Mouse (Mus musculus): Measurements from ENCODE around the gene Prss8. TPM values are rescaled to one million over a fixed set of nuclear protein-coding genes. Genes with fewer than 3 reads are reported as not detected.

Gene Prss8
- 24.5 and 29.4 TPM in 2 replicates for polyA plus RNA-seq (2012; rRNA removed)

GRCm38 (mm10) chr7:127929923-127930322, at the start of gene Prss8:
TSS of gene Prss8 (minus strand) at chr7:127930104.

GRCm38 (mm10) chr7:127967004-127967921, 37.4 kb upstream of the Prss8 start, which contains the start of gene Fus:
TSS of gene Fus (plus strand) at chr7:127967457.

GRCm38 (mm10) chr7:127946470-127947023, 16.6 kb upstream of the Prss8 start, which contains the start of gene Prss36:
TSS of gene Prss36 (minus strand) at chr7:127946725.

GRCm38 (mm10) chr7:127912190-127912871, 17.6 kb downstream of the Prss8 start, which contains the start of gene Kat8:
TSS of gene Kat8 (plus strand) at chr7:127912516.

GRCm38 (mm10) chr7:127903971-127904796, 25.7 kb downstream of the Prss8 start, which contains the start of gene Bckdk:
TSS of gene Bckdk (plus strand) at chr7:127904082.

GRCm38 (mm10) chr7:127895442-127895841, 34.5 kb downstream of the Prss8 start, which contains the start of the genes Gm21974 and Vkorc1:
TSS of gene Gm21974 (minus strand) at chr7:127895454.
TSS of gene Vkorc1 (minus strand) at chr7:127895617.

GRCm38 (mm10) chr7:127890798-127891197, 39.1 kb downstream of the Prss8 start, which contains the start of gene Prss53:
TSS of gene Prss53 (minus strand) at chr7:127890970.

GRCm38 (mm10) chr7:127876467-127877348, 53.2 kb downstream of the Prss8 start, which contains the start of gene Zfp668:
TSS of gene Zfp668 (minus strand) at chr7:127876828.

GRCm38 (mm10) chr7:127876041-127876466, 53.9 kb downstream of the Prss8 start, which contains the start of gene Zfp646:
TSS of gene Zfp646 (plus strand) at chr7:127876221.

Other genes with a start within 250 kb of the Prss8 start
- 12.7 and 12.9 TPM in 2 replicates for gene Bcl7c, start 221.2 kb downstream of the Prss8 start, polyA plus RNA-seq (2012; rRNA removed)
- 6.2 and 6.4 TPM in 2 replicates for gene Ctf1, start 217.4 kb downstream of the Prss8 start, polyA plus RNA-seq (2012; rRNA removed)
- not detected in 2 replicates for gene Ctf2, start 197.9 kb downstream of the Prss8 start, polyA plus RNA-seq (2012; rRNA removed)
- gene Fbxl19, start 185.6 kb downstream of the Prss8 start, polyA plus RNA-seq (2012; rRNA removed): 5.1 and 5.4 TPM in 2 replicates
- gene Orai3, start 160.3 kb downstream of the Prss8 start, polyA plus RNA-seq (2012; rRNA removed): 11.4 and 12.1 TPM in 2 replicates
- 3.8 and 4.8 TPM in 2 replicates for gene Setd1a, start 153.4 kb downstream of the Prss8 start, polyA plus RNA-seq (2012; rRNA removed)
- 0.12 TPM in 1 of 2 replicates, not detected in the other for gene Gm49388, start 144.5 kb downstream of the Prss8 start, polyA plus RNA-seq (2012; rRNA removed)
- 228 and 255 TPM in 2 replicates for gene Hsd3b7, start 129.5 kb downstream of the Prss8 start, polyA plus RNA-seq (2012; rRNA removed)
- 39.6 and 41.1 TPM in 2 replicates for gene Stx4a, start 105.8 kb downstream of the Prss8 start, polyA plus RNA-seq (2012; rRNA removed)
- 2.5 and 2.9 TPM in 2 replicates for gene Stx1b, start 105.6 kb downstream of the Prss8 start, polyA plus RNA-seq (2012; rRNA removed)
- gene Zfp646, start 53.9 kb downstream of the Prss8 start, polyA plus RNA-seq (2012; rRNA removed): 5.3 and 5.5 TPM in 2 replicates
- 1.7 and 1.9 TPM in 2 replicates for gene Zfp668, start 53.3 kb downstream of the Prss8 start, polyA plus RNA-seq (2012; rRNA removed)
- gene Prss53, start 39.1 kb downstream of the Prss8 start, polyA plus RNA-seq (2012; rRNA removed): 1.8 and 1.9 TPM in 2 replicates
- gene Gm21974, start 34.6 kb downstream of the Prss8 start, polyA plus RNA-seq (2012; rRNA removed): not detected in 2 replicates
- 384 and 432 TPM in 2 replicates for gene Vkorc1, start 34.5 kb downstream of the Prss8 start, polyA plus RNA-seq (2012; rRNA removed)
- gene Bckdk, start 26.0 kb downstream of the Prss8 start, polyA plus RNA-seq (2012; rRNA removed): 21.6 TPM in 2 replicates
- gene Kat8, start 17.6 kb downstream of the Prss8 start, polyA plus RNA-seq (2012; rRNA removed): 11.1 and 11.5 TPM in 2 replicates
- gene Prss36, start 16.6 kb upstream of the Prss8 start, polyA plus RNA-seq (2012; rRNA removed): 3.5 and 4.0 TPM in 2 replicates
- 203 and 208 TPM in 2 replicates for gene Fus, start 37.4 kb upstream of the Prss8 start, polyA plus RNA-seq (2012; rRNA removed)
- gene Pycard, start 63.8 kb upstream of the Prss8 start, polyA plus RNA-seq (2012; rRNA removed): 17.8 and 18.5 TPM in 2 replicates
- 0.07 TPM in 2 replicates for gene Trim72, start 73.8 kb upstream of the Prss8 start, polyA plus RNA-seq (2012; rRNA removed)
- 11.7 and 16.8 TPM in 2 replicates for gene Itgam, start 132.5 kb upstream of the Prss8 start, polyA plus RNA-seq (2012; rRNA removed)
- 0.12 and 0.17 TPM in 2 replicates for gene Gm49368, start 132.6 kb upstream of the Prss8 start, polyA plus RNA-seq (2012; rRNA removed)
- 0.24 and 0.34 TPM in 2 replicates for gene Itgax, start 199.4 kb upstream of the Prss8 start, polyA plus RNA-seq (2012; rRNA removed)
- gene Itgad, start 224.3 kb upstream of the Prss8 start, polyA plus RNA-seq (2012; rRNA removed): 0.06 TPM in 2 replicates